Mouse (Mus musculus): ENCODE data around the gene Gm4952.

The Gm4952 gene

DNA sequence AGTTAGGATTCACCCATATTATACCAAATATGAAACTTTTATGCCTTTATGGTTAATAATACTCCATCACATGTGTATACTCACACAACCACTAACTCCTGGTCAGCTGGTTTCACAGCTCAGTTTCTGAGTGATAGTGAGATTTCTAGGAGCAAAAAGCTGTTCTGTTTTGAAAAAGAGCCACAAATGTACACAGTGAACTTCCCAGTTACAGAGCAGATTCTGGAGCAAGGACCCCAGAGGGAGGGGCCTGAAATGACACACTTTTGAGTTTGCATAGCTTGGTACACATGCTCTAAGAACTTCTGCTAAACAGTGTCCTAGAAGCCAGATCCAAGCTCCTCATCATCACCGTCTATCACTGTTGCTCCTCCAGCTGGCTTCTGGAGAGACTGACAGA lies at the start of gene Gm4952:
Gene Gm4952 (plus strand): TSS at position 301 of the 400 bp plus-strand sequence.
- DNase-seq (ENCODE audit: low spot score in 2 of 2): no peak

DNA sequence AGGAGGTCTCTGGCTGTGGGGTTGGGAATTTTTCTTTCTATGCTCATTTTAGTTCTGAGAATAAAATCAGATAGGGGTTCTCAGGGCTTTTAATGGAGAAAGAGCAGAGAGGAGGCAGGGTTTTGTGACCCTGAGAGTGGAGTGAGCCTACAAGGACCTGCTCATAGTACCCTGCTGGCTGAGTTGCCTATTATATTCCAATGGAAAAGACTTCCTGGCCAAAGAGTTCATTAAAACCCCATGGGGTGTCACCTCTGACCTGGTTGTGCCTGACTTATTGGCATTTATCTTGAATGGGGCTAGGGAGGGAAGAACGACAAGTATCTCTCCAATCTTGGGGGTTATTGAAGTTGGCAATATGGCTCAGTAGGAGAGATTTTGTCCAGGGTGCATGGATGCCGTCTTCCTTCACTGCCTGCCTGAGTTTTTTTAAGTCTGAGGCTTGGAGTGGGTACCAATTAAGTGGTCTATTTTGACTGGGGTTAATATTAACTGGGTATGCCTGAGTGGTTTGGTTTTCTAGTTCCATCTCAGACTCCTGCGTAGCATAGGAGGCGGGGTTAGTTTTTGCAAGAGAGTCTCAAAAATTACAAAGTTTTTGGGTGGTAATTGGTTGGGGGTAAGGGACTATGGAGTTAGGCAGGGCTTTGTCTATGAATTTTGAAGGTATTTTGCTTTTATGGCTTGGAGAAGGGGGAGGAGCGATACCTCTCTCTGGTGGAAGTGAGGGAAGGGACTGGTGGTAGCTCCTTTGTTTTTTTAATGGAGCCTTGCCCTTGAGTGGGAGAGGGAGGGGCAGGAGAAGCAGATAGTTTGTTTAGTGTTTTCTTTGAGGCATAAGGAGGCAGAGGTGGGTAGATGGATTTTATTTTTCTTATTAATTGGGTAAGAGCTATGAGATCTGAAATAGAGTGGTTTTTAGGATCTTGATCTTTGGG lies 49.5 kb upstream of the Gm4952 start:
- no peak for DNase-seq (ENCODE audit: low spot score in 2 of 2)

GRCm38 (mm10) chr19:12556293-12556692 lies 43.5 kb upstream of the Gm4952 start:
- DNase-seq (ENCODE audit: low spot score in 2 of 2): no peak

DNA sequence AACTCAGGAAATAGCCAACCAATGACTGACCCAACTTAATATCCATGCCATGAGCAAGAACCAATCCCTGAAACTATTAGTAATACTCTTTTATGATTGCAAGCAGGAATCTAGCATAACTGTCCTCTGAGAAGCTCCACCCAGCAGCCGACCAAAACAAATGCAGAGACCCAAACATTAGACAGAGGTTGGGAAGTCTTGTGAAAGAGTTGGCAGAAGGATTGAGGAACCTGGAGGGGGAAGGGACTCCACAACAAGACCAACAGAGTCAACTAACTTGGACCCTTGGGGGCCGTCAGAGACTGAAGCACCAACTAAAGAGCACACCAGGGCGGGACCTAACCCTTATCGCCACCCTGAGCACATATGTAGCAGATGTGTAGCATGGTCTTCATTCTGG lies 41.6 kb upstream of the Gm4952 start:
- no peak for DNase-seq (ENCODE audit: low spot score in 2 of 2)

DNA sequence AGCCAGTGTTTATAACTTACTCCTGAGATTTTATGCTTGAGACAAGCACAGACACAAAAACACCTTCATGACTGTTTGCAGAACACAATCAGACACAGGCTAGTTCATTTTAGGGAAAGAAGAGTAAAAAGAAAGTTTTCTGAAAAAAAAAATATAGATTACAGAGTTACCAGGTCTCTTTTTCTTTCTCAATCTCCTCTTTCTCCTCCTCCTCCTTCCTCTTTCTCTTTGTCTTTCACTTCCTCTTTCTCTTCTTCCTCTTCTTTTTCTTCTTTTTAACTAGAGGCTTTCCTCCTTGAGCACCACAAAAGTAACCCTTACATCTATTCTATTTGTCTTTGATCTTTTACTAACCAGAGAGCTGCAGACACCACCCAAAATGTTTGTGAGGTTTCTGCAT lies 35.6 kb upstream of the Gm4952 start:
- DNase-seq (ENCODE audit: low spot score in 2 of 2): no peak

DNA sequence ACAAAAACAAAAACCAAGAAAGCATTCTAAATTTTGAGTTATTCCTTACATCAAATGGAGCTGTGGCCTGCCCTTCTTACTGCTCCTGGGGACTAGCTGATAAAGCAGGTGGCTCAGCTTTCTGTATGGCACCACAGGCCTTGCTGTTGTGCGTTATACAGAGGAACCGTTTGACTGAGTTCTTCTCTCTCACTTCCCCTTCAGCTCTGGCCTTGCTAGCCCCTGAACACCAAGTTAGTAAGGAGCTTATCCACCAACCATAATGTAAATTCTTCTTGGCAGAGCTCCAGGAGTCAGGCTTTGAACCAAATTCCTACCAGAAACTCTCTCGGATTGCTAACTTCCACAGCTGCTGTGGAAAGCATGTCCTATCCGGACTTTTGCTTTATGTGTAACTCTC lies 32.8 kb upstream of the Gm4952 start:
- no peak for DNase-seq (ENCODE audit: low spot score in 2 of 2)

- DNase-seq (ENCODE audit: low spot score in 2 of 2): no peak
Observed at GRCm38 (mm10) chr19:12570866-12571265, 28.9 kb upstream of the Gm4952 start.

DNA sequence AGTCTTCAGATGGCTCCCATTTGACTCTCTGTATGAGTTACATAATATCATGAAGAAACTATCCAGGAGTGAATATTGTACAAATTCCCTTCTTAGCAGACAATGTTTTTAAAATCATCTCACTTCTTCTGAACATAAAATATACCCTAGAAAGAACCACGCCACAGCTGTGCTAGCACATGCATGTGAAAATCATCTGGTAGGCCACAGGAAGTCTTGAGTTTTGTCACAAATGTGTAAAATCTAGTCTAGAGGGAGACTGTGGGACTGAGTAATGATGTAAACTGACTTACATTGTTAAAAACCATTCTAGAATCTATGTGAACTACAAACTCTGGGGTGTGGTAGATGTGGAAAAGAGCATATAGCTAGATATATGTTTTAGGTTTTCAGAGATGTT lies 28.1 kb upstream of the Gm4952 start:
- no peak for DNase-seq (ENCODE audit: low spot score in 2 of 2)

- DNase-seq (ENCODE audit: low spot score in 2 of 2): no peak
Observed at GRCm38 (mm10) chr19:12572614-12573265, 27.0 kb upstream of the Gm4952 start.

- DNase-seq (ENCODE audit: low spot score in 2 of 2): peak; percentile 86 to 87
Observed at GRCm38 (mm10) chr19:12573266-12574011, 26.3 kb upstream of the Gm4952 start.

GRCm38 (mm10) chr19:12574012-12574407 lies 25.8 kb upstream of the Gm4952 start:
- no peak for DNase-seq (ENCODE audit: low spot score in 2 of 2)

- DNase-seq (ENCODE audit: low spot score in 2 of 2): no peak
Observed at GRCm38 (mm10) chr19:12575107-12575506, 24.7 kb upstream of the Gm4952 start.

DNA sequence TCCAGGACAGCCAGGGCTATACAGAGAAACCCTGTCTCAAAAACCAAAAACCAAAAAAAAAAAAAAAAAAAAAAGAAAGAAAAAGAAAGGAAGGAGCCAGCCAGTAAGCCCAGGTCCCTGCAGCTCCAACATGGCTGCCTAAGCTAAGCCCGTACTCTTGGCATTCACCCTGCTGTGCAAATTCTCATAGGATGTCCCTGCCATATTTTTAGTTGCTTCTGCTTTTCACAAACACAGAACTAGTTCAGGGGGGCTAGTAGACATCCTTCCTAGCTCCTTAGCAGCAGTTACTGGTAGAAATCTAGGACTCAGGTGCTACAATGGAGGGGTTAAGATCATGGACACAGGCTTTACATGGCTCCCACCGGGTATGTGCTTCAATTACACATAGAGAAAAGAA lies 24.3 kb upstream of the Gm4952 start:
- DNase-seq (ENCODE audit: low spot score in 2 of 2): no peak

GRCm38 (mm10) chr19:12576639-12577038 lies 23.1 kb upstream of the Gm4952 start:
- DNase-seq (ENCODE audit: low spot score in 2 of 2): no peak

DNA sequence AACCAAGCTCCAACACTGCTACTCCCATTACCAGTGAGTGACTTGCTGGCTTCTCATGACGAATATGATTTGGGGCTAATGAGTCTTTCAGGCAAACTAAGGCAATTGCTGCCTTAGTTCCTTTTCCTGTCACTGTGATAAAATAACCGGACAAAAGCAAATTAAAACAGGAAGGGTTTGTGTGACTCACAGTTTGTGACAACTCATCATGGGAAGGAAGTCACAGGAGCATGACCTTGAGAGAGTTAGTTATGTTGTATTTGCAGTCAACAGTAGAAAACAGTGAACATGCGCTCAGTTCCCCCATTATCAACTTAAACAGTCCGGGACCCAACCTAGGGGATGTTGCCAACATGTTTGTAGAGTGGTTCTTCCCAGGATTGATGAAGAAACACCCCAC lies 14.5 kb upstream of the Gm4952 start:
- no peak for DNase-seq (ENCODE audit: low spot score in 2 of 2)

DNA sequence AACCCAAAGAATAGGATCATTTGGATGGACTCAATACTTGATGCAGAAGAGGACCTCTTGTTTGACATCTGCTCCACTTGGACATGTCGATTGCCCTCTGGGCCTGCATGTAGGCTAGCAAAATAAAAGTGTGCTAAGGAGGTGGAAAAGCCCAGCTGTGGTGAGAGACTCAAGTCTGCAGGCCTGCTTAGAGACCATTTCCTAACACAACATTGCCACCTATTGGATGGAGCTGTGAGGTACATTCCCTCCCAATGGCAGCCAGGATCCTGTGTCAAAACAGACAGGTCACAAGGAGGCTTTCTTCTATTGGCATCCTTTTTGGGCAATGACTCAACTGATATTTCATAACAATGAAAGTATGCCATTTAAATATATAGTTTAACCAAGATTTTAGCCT lies 7.9 kb upstream of the Gm4952 start:
- DNase-seq (ENCODE audit: low spot score in 2 of 2): peak in 1 of 2 experiments; percentile 43

DNA sequence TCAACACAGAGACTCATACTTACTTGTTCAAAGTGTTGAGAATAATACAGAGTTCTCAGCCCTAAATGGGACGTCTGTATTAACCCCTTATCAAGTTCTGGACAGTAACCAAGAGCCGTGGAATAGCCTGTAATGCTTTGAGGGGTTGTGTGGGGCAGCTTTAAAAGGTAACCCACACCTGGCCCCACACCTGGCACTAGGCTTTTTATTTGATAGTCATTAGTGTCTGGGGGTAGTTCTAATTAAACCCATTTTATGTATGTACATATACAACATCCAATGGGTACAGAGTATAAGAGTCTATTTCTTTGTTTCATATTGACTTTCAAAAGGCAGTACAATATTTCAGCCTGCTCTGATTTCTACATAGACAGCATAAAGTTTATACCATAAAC lies 4.6 kb upstream of the Gm4952 start:
- no peak for DNase-seq (ENCODE audit: low spot score in 2 of 2)

DNA sequence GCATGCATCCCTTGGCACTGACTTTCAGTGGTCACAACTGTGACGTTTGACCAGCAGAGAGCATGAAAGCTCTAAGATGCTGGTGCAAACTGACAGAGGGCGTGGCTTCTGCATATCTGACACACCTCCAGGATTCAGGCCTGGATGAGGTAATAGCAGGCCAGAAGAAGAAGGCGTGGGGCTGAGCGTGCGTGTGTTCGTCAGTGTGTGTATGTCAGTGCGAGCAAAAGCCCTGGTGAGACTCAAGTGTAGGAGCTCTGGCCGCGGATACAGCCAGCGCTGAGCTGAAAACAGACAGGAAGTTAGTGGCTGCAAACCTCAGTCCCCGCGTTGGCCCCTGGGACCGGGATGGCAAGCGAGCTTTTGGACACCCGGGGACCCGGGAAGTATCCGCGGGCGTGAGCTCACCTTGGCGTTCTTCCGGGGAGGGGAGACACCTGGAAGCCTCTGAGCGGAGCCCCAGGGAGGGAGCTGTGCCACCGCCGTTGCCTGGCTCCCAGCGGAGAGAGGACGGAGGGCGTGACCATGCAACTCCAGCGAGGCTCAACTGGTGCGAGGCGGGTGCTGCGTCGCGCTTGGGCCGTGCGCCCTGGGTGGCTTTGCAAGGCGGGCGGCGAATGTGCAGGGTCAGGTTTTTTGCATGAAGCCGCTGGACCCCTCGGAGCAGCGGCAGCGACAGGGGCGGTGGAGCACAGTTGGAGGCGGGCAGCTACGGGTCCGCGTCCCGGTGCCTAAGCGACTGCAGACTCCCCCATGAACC lies 4.1 kb upstream of the Gm4952 start:
- peak; percentile 39 to 65 for DNase-seq (ENCODE audit: low spot score in 2 of 2)

- DNase-seq (ENCODE audit: low spot score in 2 of 2): no peak
Observed at GRCm38 (mm10) chr19:12596290-12597072, 3.3 kb upstream of the Gm4952 start.

- DNase-seq (ENCODE audit: low spot score in 2 of 2): no peak
Observed at GRCm38 (mm10) chr19:12597073-12597405, 2.7 kb upstream of the Gm4952 start.

GRCm38 (mm10) chr19:12598674-12599073 lies 1.1 kb upstream of the Gm4952 start:
- DNase-seq (ENCODE audit: low spot score in 2 of 2): no peak

Data from urinary bladder, postnatal 4 days (tissue).